Mouse (Mus musculus) retina, postnatal 1 day (tissue): ENCODE data around the gene Rab7b.

Source experiments
- DNase-seq: peaks from one replicate; pipeline ENCODE4 v3.0.0-alpha.2; 2012

Gene Rab7b

DNA sequence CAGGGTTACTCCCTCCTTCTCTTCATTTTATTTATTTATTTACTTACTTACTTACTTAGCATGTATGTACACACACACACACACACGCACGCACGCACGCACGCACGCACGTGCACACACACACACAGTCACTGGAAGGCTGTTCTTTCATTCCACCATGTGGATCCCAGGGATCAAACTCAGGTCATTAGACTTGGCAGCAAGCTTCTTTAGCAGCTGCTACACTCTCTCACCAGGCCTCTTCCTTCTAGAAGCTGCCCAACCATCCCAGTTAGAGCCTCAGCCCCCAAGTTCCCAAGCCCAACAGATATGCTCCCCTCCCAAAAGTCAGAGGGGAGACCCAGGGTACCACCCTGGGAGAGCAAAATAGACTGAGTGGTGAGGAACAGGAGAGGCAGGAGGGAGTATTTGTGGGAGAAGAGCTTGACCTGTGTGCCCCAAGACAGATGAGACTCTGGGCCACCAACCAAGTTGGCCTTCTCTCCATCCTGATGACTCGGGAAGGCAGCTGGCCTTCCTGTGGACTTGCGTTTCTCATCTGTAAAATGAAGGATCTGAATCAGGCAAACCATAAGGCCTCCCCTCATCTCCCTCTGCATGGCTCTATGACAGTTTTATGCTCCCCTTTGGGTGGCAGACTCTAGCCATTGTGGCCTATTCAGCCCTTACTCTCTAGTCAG is 51.1 kb downstream of the Rab7b start:
- no peak for DNase-seq

DNA sequence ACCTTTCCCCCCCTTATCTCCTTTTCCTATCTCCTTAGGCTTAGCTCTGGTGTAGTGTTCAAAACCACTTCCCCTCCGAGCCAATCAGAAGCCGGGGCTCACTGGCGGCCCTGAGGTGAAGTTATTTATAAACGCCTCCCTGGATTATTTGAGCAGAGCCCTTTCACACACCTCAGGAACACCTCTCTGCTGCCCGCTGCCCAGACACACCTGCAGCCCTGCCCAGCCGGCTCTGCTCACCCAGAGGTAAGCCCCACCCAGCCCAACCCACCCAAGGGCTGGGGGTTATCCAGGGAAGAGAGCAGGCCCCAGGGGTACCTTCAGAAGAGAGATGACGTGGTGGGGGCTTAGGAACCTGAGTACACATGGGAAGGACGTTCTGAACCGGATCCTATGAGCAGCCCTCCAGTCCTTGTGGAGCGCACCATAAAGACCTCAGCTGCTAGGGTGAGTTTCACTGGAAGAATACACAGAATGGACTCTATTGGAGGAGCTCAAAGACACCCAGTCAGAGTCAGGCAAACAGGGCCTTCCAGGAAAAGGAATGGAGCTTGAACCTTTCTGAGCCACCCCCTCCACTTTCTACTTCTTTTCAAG is 55.5 kb downstream of the Rab7b start, which contains the start of gene Slc26a9:
Gene Slc26a9 (plus strand): TSS at position 155 of the 597 bp plus-strand sequence.
- DNase-seq, result no peak

- no peak for DNase-seq
Observed at GRCm38 (mm10) chr1:131745391-131745790, 56.9 kb downstream of the Rab7b start.

GRCm38 (mm10) chr1:131747761-131748160 is 59.3 kb downstream of the Rab7b start:
- no peak for DNase-seq

DNA sequence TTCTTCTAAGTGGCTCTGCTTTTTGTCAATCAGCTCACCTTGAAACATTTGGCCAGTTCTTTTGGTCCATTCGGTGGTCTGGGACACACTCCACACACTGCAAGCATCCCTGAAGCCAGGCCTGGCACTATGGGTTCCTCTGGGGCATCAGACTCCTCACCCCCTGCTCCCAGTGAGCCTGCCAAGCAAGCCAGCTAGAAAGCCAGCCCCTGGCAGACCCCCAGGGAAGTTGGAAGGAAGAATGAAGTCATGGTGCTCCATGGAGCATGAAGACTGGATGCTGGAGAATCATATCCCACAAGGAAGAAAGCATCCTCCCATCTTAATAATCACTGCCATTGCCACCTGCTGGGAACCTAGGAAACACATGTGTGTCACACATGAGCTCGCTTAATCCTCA is 60.1 kb downstream of the Rab7b start:
- DNase-seq, result no peak

GRCm38 (mm10) chr1:131749706-131750545 is 61.4 kb downstream of the Rab7b start:
- no peak for DNase-seq

- DNase-seq, result peak; percentile 27
Observed at GRCm38 (mm10) chr1:131751181-131751890, 62.8 kb downstream of the Rab7b start.

- DNase-seq, result peak; percentile 48
Observed at GRCm38 (mm10) chr1:131751891-131752311, 63.4 kb downstream of the Rab7b start.

- DNase-seq, result no peak
Observed at GRCm38 (mm10) chr1:131754212-131754829, 65.8 kb downstream of the Rab7b start.

GRCm38 (mm10) chr1:131754916-131755315 is 66.4 kb downstream of the Rab7b start:
- DNase-seq, result no peak

DNA sequence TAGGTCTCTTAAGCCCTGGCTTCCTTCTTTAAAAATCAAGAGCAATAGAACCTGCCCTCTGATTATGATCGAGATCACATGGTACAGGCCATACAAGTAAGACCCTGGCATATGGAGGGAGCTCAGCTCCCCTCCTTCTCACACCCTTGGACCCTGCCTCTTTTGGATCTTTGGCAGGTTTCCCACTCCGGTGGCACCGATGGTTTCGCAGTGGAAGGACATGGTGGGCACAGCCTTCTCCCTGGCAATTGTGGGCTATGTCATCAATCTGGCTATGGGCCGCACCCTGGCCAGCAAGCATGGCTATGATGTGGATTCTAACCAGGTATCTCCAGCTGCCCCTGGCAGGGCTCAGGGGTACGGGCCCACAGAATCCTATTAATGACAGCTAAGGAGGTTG is 68.7 kb downstream of the Rab7b start:
- DNase-seq, result no peak

DNA sequence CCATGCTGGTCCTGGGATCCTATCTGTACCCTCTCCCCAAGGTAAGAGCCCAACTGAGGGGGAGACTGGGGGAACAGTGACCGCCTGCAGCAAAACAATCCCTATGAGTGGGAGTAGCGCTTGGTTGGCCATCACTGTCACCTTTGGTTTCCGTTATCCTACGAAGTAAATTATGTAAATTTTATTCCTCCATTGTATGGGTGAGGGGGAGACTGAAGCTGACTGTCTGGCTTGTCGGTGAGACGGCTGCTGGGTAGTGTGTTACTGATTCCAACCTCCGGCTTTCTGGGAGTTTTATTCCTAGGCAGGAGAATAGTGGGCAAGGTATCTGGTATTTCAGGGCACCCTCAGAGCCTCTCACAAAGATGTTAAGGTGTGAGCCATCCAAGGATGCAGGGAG is 70.3 kb downstream of the Rab7b start:
- DNase-seq, result no peak

GRCm38 (mm10) chr1:131759667-131760427 is 71.4 kb downstream of the Rab7b start:
- DNase-seq, result no peak

- no peak for DNase-seq
Observed at GRCm38 (mm10) chr1:131760428-131760820, 71.9 kb downstream of the Rab7b start.

GRCm38 (mm10) chr1:131761079-131761831 is 72.8 kb downstream of the Rab7b start:
- DNase-seq, result no peak

DNA sequence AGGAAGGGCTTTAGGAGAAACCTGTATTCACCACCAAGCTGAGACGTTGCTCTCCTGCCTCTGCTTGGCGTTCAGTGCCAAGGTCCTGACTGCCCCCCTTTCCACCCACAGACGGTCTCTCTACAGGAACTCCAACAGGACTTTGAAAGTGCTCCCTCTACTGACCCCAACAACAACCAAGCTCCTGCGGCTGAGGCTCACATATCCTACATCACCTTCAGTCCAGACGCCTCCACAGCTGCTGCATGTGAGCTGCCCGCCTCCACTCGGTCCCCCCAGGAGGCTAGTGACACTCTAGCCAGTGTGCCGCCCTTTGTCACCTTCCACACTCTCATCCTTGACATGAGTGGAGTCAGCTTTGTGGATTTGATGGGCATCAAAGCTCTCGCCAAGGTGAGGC is 75.2 kb downstream of the Rab7b start:
- DNase-seq, result no peak

DNA sequence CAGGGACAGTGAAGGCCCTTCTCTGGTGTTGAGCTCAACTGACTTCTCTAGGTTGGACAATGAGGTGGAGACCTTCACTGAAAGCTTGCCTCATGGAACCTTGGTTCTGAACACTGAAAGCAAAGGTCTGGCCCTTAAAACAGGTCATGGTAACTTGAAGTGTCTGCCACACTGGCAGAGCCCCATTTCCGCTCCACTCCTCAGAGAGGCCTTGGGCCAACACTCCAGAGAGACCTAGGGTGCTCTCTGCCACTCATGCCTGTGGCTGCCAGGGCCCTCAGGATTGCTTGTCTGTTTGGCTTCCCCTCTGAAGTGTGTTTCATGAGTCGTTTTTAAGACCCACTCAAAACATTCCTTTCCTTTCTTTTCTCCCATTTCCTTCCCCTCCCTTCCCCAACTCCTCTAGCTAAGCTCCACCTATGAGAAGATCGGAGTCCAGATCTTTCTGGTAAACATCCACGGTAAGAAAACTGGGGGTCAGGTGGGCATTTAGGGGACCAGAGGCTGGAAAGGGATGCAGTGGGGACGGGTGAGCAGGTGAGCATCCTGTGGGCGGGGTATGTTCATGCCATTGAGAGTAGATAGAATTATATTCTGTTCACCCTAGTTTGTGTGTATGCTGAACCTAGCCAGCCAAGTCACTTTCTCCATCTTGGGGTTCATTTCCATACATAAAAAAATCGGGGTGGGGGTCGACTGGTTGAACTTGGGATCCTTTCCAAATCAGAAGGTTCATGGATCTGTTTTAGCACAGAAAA is 76.3 kb downstream of the Rab7b start:
- no peak for DNase-seq
